Mouse (Mus musculus): ENCODE data around the gene Atp1b3.

Atp1b3 gene

DNA sequence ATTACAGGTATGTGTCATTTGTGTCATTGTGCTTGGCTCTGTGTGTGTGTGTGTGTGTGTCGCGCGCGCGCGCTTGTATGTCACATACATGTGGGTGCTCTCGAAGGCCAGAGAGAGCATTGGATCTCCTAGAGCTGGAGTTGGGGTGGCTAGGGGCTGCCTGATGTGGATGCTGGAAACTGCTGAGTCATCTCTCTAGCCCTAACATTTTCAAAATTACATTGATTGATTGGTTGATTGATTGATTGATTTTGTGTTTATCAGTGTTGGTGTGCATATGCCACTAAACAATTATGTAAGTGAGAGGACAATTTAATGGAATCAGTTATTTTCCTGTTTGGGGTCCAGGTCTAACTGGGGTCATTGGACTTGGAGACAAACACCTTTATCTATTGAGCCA lies 72.1 kb downstream of the Atp1b3 start:
- in situ Hi-C loops (cut with MboI, MseI), result loop anchor here in 1 of 2 experiments (10.0 kb wide), 1 partner anchor 1427 kb away; no protein-coding TSS in a partner anchor

DNA sequence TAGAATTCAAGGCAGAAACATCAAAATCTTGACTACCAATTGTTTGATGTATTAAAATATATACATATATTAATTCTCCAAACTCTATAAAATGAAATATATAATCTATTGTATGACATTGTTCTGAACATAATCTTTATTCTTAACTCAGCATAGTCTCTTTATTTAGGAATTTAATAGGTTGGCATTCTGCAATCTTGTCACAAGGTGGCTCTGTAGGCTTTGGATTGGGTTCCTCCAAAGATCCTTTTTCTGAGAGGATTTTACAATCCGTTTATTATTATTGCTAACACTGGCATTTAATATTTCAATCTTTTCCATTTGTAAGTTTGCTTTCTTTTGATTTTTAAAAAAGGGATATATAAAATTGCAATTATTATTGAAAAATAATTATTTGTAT lies 79.3 kb downstream of the Atp1b3 start:
- in situ Hi-C loops (cut with MboI, MseI), result loop anchor here in 1 of 2 experiments (10.0 kb wide), 1 partner anchor 540 kb away; no protein-coding TSS in a partner anchor
